Mouse (Mus musculus): ENCODE measurements around the gene Usp46. TPM values are rescaled to one million over a fixed set of nuclear protein-coding genes. Genes with fewer than 3 reads are reported as not detected.

The Usp46 gene
- polyA plus RNA-seq, 1 experiment from 2014 or later = 36.8 TPM

DNA sequence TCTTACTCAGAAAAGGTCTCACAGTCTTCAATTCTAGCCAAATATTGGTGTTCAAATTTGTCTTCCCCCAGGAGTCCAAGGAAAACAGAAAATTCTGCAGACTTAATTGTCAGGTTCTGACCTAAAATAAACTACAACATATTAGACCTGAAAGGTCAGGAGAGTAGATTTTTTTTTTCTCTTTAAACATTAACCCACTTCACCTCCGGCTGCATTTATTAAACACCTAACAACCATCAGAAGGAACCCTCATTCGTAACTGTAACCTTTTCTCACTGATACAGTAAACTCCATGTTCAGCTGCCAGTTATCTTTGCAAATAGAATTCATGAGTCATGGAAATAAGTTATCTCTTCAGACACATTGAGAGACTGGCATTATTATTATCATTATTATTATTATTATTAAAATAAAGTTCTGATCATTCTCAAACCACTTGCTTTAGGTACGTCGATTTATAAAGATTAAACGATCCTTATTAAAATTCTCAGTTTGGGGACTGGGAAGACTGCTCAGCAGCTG is 4.9 kb downstream of the Usp46 start:
- no peak overlapping the region for H3K4me3 ChIP-seq (ENCODE audit: low read depth, low read length)
- no peaks in the 10 kb centered on the region for H3K27me3 ChIP-seq (ENCODE audit: control insufficient read depth, insufficient read depth, low read length)
- peaks cover 23% of the 10 kb centered on the region for H3K4me1 ChIP-seq (ENCODE audit: control insufficient read depth, insufficient read depth, low read length)
- no peak overlapping the region for H3K9ac ChIP-seq (replicated peaks; ENCODE audit: low read depth, low read length)
- no peak overlapping the region for H3K4me2 ChIP-seq (ENCODE audit: low read depth, low read length)
- ATAC-seq (ENCODE audit: low read depth) = no peak
- H3K27ac ChIP-seq (ENCODE audit: low read depth, low read length) = no peak overlapping the region
- H3K9me3 ChIP-seq (ENCODE audit: control insufficient read depth, low read length) = no peaks in the 10 kb centered on the region
- 95% methylated on average over 5 of the region's 5 CpGs for WGBS
- no peaks in the 10 kb centered on the region for H3K36me3 ChIP-seq (ENCODE audit: control insufficient read depth, insufficient read depth, low read length)

- H3K9me3 ChIP-seq (ENCODE audit: control insufficient read depth, low read length) = no peaks in the 10 kb centered on the region
- H3K4me3 ChIP-seq (ENCODE audit: low read depth, low read length) = no peak overlapping the region
- WGBS = 92% methylated on average over 7 of the region's 7 CpGs
- H3K4me2 ChIP-seq (ENCODE audit: low read depth, low read length) = no peak overlapping the region
- no peaks in the 10 kb centered on the region for H3K27me3 ChIP-seq (ENCODE audit: control insufficient read depth, insufficient read depth, low read length)
- no peak overlapping the region for H3K27ac ChIP-seq (ENCODE audit: low read depth, low read length)
- ATAC-seq (ENCODE audit: low read depth) = no peak
- H3K4me1 ChIP-seq (ENCODE audit: control insufficient read depth, insufficient read depth, low read length) = peaks cover 21% of the 10 kb centered on the region
- no peaks in the 10 kb centered on the region for H3K36me3 ChIP-seq (ENCODE audit: control insufficient read depth, insufficient read depth, low read length)
- H3K9ac ChIP-seq (replicated peaks; ENCODE audit: low read depth, low read length) = no peak overlapping the region
Observed at GRCm38 (mm10) chr5:74062266-74062665, 6.0 kb downstream of the Usp46 start.

DNA sequence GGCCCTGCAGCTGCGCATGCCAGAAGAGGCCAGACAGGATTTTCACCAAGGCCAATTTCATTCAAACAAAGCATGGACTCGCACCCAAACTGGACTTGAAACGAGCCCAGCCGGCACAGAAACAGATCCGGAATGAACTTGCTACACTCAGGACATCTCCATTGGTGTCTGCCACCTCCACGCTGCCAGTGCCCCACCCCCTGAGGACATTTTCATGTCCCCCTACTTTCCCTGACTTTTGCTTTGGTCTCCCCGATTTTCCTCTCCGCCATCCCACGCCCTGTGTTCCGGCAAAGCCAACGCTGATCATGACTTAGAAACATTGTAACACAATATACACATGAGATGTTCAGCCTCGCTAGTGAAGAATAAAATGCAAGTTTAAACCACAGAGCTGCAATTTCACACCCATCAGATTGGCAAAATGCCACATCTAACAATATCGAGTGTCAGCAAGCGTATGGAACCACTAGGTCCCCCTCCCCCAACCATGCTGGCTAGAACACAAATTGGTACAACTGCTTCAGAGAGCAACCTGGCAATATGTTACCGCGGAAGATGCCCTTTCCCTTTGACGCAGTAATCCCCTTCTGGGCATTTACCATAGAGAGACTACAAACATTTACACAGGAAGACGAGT is 6.7 kb downstream of the Usp46 start:
- peaks cover 14% of the 10 kb centered on the region for H3K4me1 ChIP-seq (ENCODE audit: control insufficient read depth, insufficient read depth, low read length)
- peak overlapping the region; percentile 24; the same call in 1 of the 2 replicates for H3K4me2 ChIP-seq (ENCODE audit: low read depth, low read length)
- H3K36me3 ChIP-seq (ENCODE audit: control insufficient read depth, insufficient read depth, low read length) = no peaks in the 10 kb centered on the region
- H3K27ac ChIP-seq (ENCODE audit: low read depth, low read length) = no peak overlapping the region
- peak; percentile 54; the same call in 1 of the 2 replicates for ATAC-seq (ENCODE audit: low read depth)
- WGBS = 69% methylated on average over 18 of the region's 18 CpGs
- H3K27me3 ChIP-seq (ENCODE audit: control insufficient read depth, insufficient read depth, low read length) = no peaks in the 10 kb centered on the region
- H3K4me3 ChIP-seq (ENCODE audit: low read depth, low read length) = no peak overlapping the region
- H3K9ac ChIP-seq (replicated peaks; ENCODE audit: low read depth, low read length) = no peak overlapping the region
- no peaks in the 10 kb centered on the region for H3K9me3 ChIP-seq (ENCODE audit: control insufficient read depth, low read length)

DNA sequence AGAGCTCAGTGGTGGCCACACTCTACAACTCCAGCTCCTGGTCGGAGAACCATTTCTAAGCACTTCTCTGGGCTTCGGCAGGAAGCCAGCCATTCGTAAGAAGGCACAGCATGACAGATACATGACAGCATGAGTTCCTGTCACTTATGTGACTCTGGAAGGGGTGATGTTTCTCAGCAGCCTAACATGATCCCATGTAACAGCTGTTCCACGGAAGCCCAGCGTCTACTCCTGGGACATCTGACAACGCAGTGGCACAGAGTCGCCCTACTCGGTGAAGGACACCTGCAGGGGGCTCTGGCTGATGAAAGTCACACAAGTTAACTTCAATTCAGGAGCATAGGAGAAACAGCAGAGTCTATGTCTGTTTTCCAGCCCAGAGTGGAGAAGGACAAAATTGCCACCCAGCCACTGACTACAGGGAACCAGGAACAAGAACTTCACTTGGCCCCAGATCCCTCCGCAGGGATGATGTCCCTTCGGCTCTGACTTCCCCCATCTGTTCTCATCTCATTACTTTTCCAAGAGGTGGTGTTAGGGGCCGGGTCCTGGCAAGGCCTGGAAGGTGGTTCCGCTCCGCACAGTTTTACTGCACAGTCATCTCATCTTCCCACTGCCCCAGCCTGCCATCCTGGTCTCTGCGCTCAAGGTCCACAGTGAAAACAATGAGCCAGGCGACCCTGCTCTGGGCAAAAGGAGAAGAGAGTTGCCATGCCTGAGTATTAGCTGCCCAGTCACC is 15.9 kb downstream of the Usp46 start:
- Histone ChIP-seq H3K4me2 (ENCODE audit: low read depth, low read length) (no peak overlapping the region), H3K9ac (replicated peaks; ENCODE audit: low read depth, low read length) (no peak overlapping the region), H3K4me1 (ENCODE audit: control insufficient read depth, insufficient read depth, low read length) (0 out of 2 replicates have a peak, but pooled peaks cover 3% of the 10 kb centered on the region), H3K9me3 (ENCODE audit: control insufficient read depth, low read length) (no peaks in the 10 kb centered on the region; the same call in 1 of the 2 replicates), H3K27me3 (ENCODE audit: control insufficient read depth, insufficient read depth, low read length) (no peaks in the 10 kb centered on the region), H3K36me3 (ENCODE audit: control insufficient read depth, insufficient read depth, low read length) (no peaks in the 10 kb centered on the region), H3K27ac (ENCODE audit: low read depth, low read length) (no peak overlapping the region), H3K4me3 (ENCODE audit: low read depth, low read length) (no peak overlapping the region)
- ATAC-seq (ENCODE audit: low read depth) = no peak
- 82% methylated on average over 15 of the region's 15 CpGs for WGBS

- peak; percentile 44; the same call in 1 of the 2 replicates for ATAC-seq (ENCODE audit: low read depth)
- no peaks in the 10 kb centered on the region for H3K27me3 ChIP-seq (ENCODE audit: control insufficient read depth, insufficient read depth, low read length)
- H3K4me3 ChIP-seq (ENCODE audit: low read depth, low read length) = no peak overlapping the region
- 73% methylated on average over 23 of the region's 23 CpGs for WGBS
- no peaks in the 10 kb centered on the region for H3K36me3 ChIP-seq (ENCODE audit: control insufficient read depth, insufficient read depth, low read length)
- no peak overlapping the region for H3K9ac ChIP-seq (replicated peaks; ENCODE audit: low read depth, low read length)
- 0 out of 2 replicates have a peak, but pooled peaks cover 3% of the 10 kb centered on the region for H3K4me1 ChIP-seq (ENCODE audit: control insufficient read depth, insufficient read depth, low read length)
- no peaks in the 10 kb centered on the region; the same call in 1 of the 2 replicates for H3K9me3 ChIP-seq (ENCODE audit: control insufficient read depth, low read length)
- no peak overlapping the region for H3K27ac ChIP-seq (ENCODE audit: low read depth, low read length)
- no peak overlapping the region for H3K4me2 ChIP-seq (ENCODE audit: low read depth, low read length)
Observed at GRCm38 (mm10) chr5:74051394-74052170, 16.6 kb downstream of the Usp46 start.

DNA sequence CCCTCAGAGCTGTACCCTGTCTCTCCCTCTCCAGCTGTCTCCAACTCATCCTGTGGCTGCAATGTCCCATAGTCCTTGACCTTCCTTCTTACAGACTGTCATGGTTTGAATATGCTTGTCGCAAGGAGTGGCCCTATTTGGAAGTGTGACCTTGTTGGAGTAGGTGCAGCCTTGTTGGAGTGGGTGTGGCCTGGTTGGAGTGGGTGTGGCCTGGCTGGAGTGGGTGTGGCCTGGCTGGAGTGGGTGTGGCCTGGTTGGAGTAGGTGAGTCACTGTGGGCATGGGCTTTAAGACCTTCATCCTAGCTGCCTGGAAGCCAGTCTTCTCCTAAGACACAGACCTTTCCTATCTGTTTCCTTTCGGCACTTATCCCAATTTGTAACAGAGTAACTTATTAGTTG is 17.3 kb downstream of the Usp46 start:
- Histone ChIP-seq H3K27ac (ENCODE audit: low read depth, low read length) (no peak overlapping the region), H3K36me3 (ENCODE audit: control insufficient read depth, insufficient read depth, low read length) (no peaks in the 10 kb centered on the region), H3K9me3 (ENCODE audit: control insufficient read depth, low read length) (no peaks in the 10 kb centered on the region; the same call in 1 of the 2 replicates), H3K27me3 (ENCODE audit: control insufficient read depth, insufficient read depth, low read length) (no peaks in the 10 kb centered on the region), H3K4me2 (ENCODE audit: low read depth, low read length) (no peak overlapping the region), H3K4me1 (ENCODE audit: control insufficient read depth, insufficient read depth, low read length) (0 out of 2 replicates have a peak, but pooled peaks cover 3% of the 10 kb centered on the region), H3K4me3 (ENCODE audit: low read depth, low read length) (no peak overlapping the region), H3K9ac (replicated peaks; ENCODE audit: low read depth, low read length) (no peak overlapping the region)
- 97% methylated on average over 2 of the region's 2 CpGs for WGBS
- ATAC-seq (ENCODE audit: low read depth) = no peak

- no peak overlapping the region for H3K9ac ChIP-seq (replicated peaks; ENCODE audit: low read depth, low read length)
- H3K27ac ChIP-seq (ENCODE audit: low read depth, low read length) = no peak overlapping the region
- H3K9me3 ChIP-seq (ENCODE audit: control insufficient read depth, low read length) = no peaks in the 10 kb centered on the region; the same call in 1 of the 2 replicates
- no peak for ATAC-seq (ENCODE audit: low read depth)
- no peaks in the 10 kb centered on the region for H3K36me3 ChIP-seq (ENCODE audit: control insufficient read depth, insufficient read depth, low read length)
- H3K4me3 ChIP-seq (ENCODE audit: low read depth, low read length) = no peak overlapping the region
- no peaks in the 10 kb centered on the region for H3K27me3 ChIP-seq (ENCODE audit: control insufficient read depth, insufficient read depth, low read length)
- no peak overlapping the region for H3K4me2 ChIP-seq (ENCODE audit: low read depth, low read length)
- WGBS = 80% methylated on average over 16 of the region's 16 CpGs
- H3K4me1 ChIP-seq (ENCODE audit: control insufficient read depth, insufficient read depth, low read length) = 0 out of 2 replicates have a peak, but pooled peaks cover 3% of the 10 kb centered on the region
Observed at GRCm38 (mm10) chr5:74048846-74049495, 19.3 kb downstream of the Usp46 start.

GRCm38 (mm10) chr5:74044591-74044990 is 23.6 kb downstream of the Usp46 start:
- Histone ChIP-seq H3K4me3 (ENCODE audit: low read depth, low read length) (no peak overlapping the region), H3K4me2 (ENCODE audit: low read depth, low read length) (no peak overlapping the region), H3K36me3 (ENCODE audit: control insufficient read depth, insufficient read depth, low read length) (no peaks in the 10 kb centered on the region), H3K27me3 (ENCODE audit: control insufficient read depth, insufficient read depth, low read length) (no peaks in the 10 kb centered on the region), H3K4me1 (ENCODE audit: control insufficient read depth, insufficient read depth, low read length) (no peaks in the 10 kb centered on the region), H3K9ac (replicated peaks; ENCODE audit: low read depth, low read length) (no peak overlapping the region), H3K27ac (ENCODE audit: low read depth, low read length) (no peak overlapping the region), H3K9me3 (ENCODE audit: control insufficient read depth, low read length) (no peaks in the 10 kb centered on the region; the same call in 1 of the 2 replicates)
- WGBS = 75% methylated on average over 7 of the region's 7 CpGs
- ATAC-seq (ENCODE audit: low read depth) = no peak
